Comparison of ENCODE assay signal across 16 mouse cellular contexts in the genomic region with DNA sequence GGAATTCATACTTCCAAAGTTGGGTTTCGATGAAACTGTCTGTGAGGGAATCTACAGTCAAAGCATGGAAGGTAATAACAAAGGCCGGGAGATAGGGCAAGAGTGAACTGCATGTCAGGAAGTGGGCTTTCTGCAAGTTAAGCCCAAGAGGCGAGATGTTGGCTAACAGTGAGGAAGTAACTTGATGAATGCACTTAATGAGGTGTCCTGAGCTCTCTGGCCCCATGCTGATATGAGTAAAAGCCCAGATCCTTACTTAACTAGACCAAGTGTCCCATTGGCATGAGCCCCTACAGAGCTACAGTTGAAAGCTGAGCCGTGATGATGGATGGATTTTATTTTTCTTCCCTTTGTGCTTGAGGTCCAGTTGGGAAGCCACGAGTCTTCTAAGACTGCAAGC.
"Had no signal": no experiment of that assay in that cellular context is flagged by ENCODE, and none has a peak within 500 bp of the region (broad histone marks: within the 10 kb centered on the region; RNA-seq: fewer than 3 reads in every experiment).

No protein-coding gene starts in this region.

- H3K9ac ChIP-seq: intestine, embryonic 15.5 days; kidney, embryonic 15.5 days; limb, embryonic 15.5 days; liver, embryonic 12.5 days; midbrain, embryonic 12.5 days; neural tube, embryonic 13.5 days; stomach, embryonic 15.5 days had no signal

- DNase-seq: kidney, adult 2 months; kidney, postnatal 14 days; right cerebral cortex, adult 18-20 months; right cerebral cortex, postnatal 4 days; spleen, adult 18-20 months; thymus, adult 2 months; thymus, postnatal 25 days had no signal

- H3K4me3 ChIP-seq: intestine, embryonic 15.5 days; kidney, embryonic 15.5 days; left cerebral cortex, adult 2 months; limb, embryonic 15.5 days; liver, embryonic 12.5 days; midbrain, embryonic 12.5 days; neural tube, embryonic 13.5 days; stomach, embryonic 15.5 days had no signal

- H3K27me3 ChIP-seq: intestine, embryonic 15.5 days; kidney, embryonic 15.5 days; limb, embryonic 15.5 days; liver, embryonic 12.5 days; midbrain, embryonic 12.5 days; neural tube, embryonic 13.5 days; stomach, embryonic 15.5 days had no signal

- H3K4me2 ChIP-seq: intestine, embryonic 15.5 days; kidney, embryonic 15.5 days; limb, embryonic 15.5 days; liver, embryonic 12.5 days; midbrain, embryonic 12.5 days; neural tube, embryonic 13.5 days; stomach, embryonic 15.5 days had no signal

- H3K36me3 ChIP-seq: intestine, embryonic 15.5 days; liver, embryonic 12.5 days; midbrain, embryonic 12.5 days; neural tube, embryonic 13.5 days; stomach, embryonic 15.5 days had no signal

- ATAC-seq: intestine, embryonic 15.5 days; liver, embryonic 12.5 days; midbrain, embryonic 16.5 days had no signal

- H3K4me1 ChIP-seq: intestine, embryonic 15.5 days; limb, embryonic 15.5 days; liver, embryonic 12.5 days; midbrain, embryonic 12.5 days; neural tube, embryonic 13.5 days; stomach, embryonic 15.5 days had no signal

- H3K9me3 ChIP-seq: intestine, embryonic 15.5 days; kidney, embryonic 15.5 days; limb, embryonic 15.5 days; liver, embryonic 12.5 days; midbrain, embryonic 12.5 days; neural tube, embryonic 13.5 days; stomach, embryonic 15.5 days had no signal

- H3K27ac ChIP-seq: intestine, embryonic 15.5 days; kidney, embryonic 15.5 days; left cerebral cortex, adult 2 months; limb, embryonic 15.5 days; liver, embryonic 12.5 days; midbrain, embryonic 12.5 days; neural tube, embryonic 13.5 days; stomach, embryonic 15.5 days had no signal
